Mouse (Mus musculus) brain, embryonic 14.5 days (tissue): ENCODE measurements around the gene Tmem200b. TPM values are rescaled to one million over a fixed set of nuclear protein-coding genes. Genes with fewer than 3 reads are reported as not detected.

ENCODE experiments used
- DNase-seq: peaks from one replicate; pipeline ENCODE4 v3.0.0-alpha.2; 2011; ENCODE audit warnings: low read depth
- CTCF ChIP-seq: fragments of 200-500 bp; IDR thresholded peaks from 2 replicates; pipeline ENCODE4 v1.5.1; 2012; ENCODE audit warnings: inconsistent platforms, mild to moderate bottlenecking, moderate library complexity, borderline replicate concordance; ENCODE audit not compliant: insufficient read depth, insufficient read length; ENCODE audit errors: extremely low read depth
- POLR2A ChIP-seq: fragments of 200-500 bp; IDR thresholded peaks from 2 replicates; pipeline ENCODE4 v1.6.1; 2012; ENCODE audit warnings: mild to moderate bottlenecking, inconsistent platforms, borderline replicate concordance; ENCODE audit not compliant: poor library complexity, insufficient read depth, insufficient read length, severe bottlenecking; ENCODE audit errors: extremely low read depth
- polyA plus RNA-seq: library from polyadenylated mRNA; depleted of rRNA; stranded (reverse); fragments of >200 nt; gene quantifications from 2 replicates; pipeline ENCODE4 v1.2.3, GENCODE M21; 2012

The Tmem200b gene
- polyA plus RNA-seq, 1 experiment, result 1.0 TPM

DNA sequence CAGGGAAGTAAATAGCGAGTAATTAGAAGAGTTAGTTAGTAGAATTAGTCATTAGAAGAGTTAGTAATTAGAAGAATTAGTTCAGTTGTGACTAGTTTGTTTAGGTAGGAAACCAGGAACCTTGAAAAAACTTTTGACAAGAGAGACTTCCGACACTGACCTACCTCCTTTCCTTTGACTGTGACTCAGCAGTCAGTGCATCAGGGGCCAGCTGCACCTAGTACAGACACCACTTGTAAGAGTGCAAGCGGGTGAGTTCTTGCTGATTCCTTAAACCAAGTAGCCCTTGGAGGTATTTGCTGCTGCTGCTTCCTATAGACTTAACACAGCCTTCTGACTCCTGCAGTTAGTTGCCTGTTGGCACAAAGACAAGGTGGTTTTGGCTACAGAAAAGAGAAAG is 30.9 kb upstream of the Tmem200b start:
- TF ChIP-seq POLR2A, result no peak
- no peak for TF ChIP-seq CTCF
- DNase-seq, result no peak

DNA sequence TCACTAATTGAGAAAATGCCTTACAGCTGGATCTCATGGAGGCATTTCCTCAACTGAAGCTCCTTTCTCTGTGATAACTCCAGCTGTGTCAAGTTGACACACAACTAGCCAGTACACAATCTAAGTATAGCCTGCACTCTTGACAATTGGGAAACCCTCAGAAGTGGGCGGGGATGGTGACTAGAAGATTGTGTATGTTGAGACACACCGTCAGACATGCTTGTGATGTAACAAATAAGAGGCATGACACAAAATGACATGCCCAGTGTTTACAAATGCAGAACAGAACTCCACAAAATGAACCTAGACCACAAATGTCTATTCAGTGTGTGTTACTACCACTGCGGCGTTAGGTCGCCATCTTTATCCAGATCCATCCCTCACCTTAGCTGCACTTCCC is 24.5 kb upstream of the Tmem200b start:
- TF ChIP-seq CTCF, result no peak
- TF ChIP-seq POLR2A, result no peak
- DNase-seq, result no peak

DNA sequence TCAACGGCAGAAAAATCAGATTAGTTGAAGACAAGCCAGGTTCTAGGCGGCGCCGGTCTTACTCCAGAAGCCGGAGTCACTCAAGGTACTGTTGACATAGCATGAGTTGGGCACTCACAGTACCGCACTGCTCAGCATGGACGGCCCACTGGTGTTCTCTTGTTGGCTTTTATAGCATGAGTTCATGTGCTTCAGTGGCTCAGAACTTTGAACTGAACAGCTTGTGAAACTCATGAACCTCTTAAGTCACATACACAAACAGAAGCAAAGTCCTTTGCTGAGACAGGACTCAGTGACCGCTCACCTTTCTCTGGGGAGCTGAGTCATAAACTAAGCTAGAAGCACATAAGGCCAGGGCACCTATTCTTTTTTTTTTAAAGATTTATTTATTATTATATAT is 23.8 kb upstream of the Tmem200b start:
- TF ChIP-seq CTCF (no peak), POLR2A (no peak)
- no peak for DNase-seq

DNA sequence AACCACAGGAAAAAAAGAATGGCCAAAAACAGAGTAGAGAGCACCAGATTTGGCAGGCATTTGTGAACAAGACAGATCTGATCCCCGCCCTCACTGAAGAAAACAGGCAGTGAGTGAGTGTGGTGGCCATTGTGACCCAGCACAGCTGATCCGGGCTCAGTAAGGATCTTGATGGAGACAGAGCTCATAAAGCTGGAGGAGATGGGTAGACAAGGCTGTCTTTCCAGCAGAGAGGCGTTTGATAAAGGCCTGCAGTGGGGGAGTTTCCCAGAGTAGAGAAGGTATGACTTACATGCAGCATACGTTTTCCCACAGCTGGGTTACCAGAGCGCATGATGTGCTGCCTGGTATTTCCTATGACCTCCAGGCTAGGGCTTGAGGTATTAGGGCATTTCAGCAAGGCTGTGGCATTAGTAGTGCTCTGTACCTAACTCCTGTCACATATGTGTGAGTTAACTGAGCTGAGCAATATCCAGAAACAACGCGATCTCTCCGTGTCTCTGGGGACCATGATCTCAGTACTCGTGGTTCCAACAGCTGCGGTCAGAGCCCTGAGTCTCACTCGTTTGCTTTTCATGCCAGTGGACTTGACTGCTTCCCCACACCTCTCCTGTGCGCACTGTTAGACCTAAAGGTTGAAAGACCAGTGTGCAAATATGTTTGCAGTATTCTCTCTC is 22.9 kb upstream of the Tmem200b start:
- no peak for DNase-seq
- TF ChIP-seq CTCF (no peak), POLR2A (no peak)

DNA sequence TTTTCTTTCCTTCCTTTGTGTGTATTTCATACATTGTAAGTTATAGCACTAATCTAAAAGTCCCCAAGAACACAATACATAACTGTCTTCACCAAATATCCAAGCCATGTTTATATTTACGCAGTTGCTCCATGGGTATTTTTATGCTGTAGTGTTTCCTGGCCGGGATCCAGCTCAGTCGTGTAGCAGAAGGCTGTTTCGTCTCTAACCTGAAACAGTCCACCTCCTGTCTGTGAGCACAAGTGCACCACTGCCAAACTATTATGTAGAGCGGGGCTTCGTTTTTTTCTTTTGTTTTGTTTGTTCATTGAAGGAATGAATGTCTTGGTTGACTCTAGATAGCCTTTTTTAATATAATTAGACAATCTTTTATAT is 22.4 kb upstream of the Tmem200b start:
- DNase-seq, result no peak
- TF ChIP-seq CTCF (no peak), POLR2A (no peak)

DNA sequence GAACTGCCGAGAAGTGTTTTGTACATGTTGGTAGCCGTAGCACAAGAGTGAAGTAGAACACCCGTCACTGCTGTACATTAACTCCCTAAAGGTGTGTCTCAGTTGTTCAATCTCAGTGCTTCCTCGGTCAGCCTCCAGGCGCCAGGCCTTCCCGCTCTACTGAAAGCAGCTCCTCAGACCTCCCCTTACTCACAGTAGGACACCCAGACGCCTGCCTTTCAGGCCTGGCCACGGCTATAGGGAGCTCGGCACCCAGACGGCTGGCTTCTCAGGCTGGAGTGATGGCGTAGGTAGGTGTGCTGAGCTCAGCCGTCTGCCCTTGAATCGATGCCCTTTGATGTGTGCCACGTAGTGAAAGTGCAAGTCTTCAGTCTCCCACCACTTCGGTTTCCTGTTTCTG is 20.5 kb upstream of the Tmem200b start:
- TF ChIP-seq POLR2A (no peak), CTCF (no peak)
- no peak for DNase-seq

DNA sequence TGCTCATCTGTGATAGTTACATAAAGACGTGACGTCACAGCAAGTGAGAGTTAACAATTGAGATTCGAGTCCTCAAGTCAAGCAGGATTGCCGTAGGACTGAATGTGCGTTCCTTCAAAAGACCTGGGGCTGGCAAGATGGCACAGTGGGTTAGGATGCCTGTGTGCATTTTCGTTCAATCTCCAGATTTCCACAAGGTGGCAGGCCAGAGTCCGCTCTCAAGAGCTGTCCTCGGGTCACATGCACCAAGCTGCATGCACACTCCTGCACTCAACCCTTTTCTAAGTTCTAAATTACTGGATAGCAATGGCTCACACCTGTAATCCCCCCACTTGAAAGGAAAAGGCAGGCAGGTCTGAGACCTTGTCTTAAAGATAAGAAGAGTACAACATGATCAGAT is 17.1 kb upstream of the Tmem200b start:
- TF ChIP-seq POLR2A, result no peak
- TF ChIP-seq CTCF, result peak; percentile 70
- peak; percentile 56 for DNase-seq

DNA sequence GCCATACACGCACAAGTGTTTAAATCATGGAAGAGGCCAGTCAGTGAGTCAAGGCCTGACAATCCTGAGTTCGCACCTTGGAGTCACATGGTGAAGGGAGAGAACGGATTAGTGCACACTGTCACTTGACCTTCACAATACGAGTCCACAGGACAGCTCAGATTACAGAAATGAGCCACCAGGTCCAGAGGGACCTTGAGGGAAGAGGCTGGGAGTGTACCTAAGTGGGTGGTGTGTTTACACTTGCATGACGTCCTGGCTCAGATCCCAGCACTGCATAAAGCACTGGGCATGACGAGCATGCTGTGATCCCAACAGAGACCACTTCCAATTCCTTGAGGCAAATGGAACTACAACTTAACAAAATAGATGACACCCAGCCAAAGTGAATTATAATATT is 15.1 kb upstream of the Tmem200b start:
- no peak for TF ChIP-seq CTCF
- no peak for TF ChIP-seq POLR2A
- no peak for DNase-seq

DNA sequence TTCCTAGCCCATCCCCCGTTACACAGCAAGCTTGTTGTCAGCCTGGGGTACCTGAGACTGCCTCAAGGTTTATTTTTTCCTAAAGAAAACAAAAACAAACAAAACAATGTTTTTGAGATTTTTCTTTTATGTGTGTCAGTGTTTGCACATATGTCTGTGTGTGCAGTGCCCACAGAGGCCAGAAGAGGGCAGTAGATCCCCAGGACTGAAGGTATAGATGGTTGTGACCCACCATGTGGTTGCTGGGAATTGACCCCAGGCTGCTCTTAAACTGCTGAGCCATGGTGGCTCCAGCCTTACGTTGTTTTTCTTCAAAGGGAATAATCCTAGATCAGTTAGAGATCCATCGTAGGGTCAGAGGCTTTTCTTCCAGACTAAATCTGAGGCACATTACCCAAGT is 13.7 kb upstream of the Tmem200b start:
- no peak for DNase-seq
- TF ChIP-seq POLR2A, result no peak
- peak; percentile 37; the same call in 1 of the 2 replicates for TF ChIP-seq CTCF

DNA sequence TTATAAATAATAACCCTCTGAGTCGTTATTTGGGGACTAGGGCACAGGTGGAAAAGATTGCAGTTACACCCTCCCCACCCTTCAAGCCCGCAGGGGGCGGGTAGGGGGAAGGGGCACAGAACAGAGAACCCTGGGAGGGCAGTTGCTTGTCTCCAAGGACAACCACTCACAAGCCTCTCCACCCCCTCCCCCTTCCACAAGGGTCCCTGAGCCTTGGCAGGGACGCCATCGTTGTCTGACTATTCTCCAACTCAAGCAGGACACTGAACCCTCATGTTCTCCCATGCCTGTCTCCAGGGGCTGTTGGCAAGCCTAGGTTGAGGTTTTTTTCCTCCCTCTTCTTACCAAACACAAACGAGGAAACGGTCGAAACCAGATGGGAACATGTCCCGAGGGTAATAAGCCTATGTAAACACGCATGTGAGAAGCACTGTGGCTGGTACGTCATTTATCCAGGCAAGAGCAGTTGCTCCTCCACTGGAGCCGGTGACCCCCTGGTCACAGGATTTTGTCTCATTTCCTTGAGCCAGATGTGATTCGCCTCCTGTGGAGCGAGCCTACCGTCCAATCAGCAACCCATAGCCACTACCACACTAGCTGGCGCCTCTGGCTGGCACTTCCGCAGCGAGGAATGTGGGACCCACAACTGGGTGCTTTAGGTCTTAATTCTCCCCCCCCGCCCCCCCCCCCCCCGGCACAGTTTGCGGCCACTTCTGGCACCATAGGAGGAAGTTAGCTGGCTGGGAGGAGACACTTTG is 11.2 kb upstream of the Tmem200b start:
- peak; percentile 62 for DNase-seq

DNA sequence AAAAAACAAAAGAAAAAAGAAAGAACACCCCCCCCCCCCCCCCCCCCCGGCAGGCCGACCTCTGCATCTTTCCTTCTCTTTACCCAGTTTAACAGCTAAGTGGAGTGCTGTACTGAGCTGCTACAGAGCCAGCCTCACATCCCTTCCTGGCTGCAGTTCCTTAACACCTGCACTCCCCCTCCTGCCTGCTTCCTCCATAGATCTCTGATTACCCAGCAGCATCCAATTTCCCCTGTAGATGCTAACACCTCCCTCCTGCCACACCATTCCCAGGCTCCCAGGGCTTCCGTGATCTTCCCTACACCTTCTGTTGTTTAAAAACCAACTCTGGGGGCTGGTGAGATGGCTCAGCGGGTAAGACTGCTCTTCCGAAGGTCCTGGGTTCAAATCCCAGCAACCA is 10.1 kb upstream of the Tmem200b start:
- peak; percentile 28 for DNase-seq
- no peak for TF ChIP-seq POLR2A
- no peak for TF ChIP-seq CTCF

More for the DNA sequence above, 11.2 kb upstream of the Tmem200b start:
- TF ChIP-seq CTCF (no peak), POLR2A (no peak)

DNA sequence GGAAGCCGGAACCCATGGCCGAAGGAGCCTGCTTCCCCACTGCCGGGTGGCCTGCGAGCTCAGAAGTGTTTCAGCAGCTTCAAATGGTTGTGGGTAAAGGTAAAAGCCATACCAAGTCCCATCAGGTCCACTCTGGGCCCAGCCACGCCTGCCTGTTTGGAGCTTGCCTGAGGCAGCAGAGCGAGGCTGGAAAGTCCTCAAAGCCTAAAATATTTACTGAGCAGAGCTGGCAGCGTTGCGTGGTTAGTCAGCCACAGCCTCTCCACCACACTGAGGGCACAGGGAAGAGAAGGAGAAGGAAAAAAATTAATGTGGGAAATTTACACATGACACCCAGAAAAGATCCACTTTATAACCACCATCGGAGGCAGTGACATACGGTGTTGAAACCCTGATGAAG is 8.0 kb upstream of the Tmem200b start:
- no peak for DNase-seq
- TF ChIP-seq CTCF (no peak), POLR2A (no peak)

DNA sequence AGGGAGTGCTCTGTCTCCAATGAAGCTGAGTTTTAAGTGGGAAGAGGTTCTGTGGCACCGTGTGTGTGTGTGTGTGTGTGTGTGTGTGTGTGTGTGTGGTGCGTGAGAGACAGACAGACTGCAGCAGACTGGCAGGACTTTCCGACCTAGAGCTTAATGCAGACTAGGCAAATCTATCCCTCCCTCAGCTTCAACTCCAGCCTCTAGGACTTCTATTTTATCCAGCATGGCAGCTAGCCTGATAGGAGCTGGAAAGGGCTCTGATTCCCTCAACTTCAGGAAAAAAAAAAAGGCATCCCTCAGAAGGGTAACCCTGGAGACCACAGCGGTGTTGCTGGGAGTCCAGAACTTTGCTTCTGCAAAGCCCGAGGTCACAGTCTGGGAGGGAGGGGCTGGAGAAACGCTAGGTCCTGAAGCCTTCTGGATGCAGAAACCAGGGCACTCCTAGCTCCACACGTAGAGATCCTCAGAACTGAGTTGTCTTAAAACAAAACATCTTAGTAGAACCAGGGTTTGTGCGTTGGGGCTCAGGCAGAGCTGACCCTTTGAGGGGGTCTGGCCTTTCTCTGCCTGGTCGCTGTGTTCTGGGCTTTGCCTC is 7.4 kb upstream of the Tmem200b start:
- no peak for DNase-seq
- no peak for TF ChIP-seq POLR2A
- TF ChIP-seq CTCF, result no peak
